Mouse (Mus musculus) mammary gland, adult 2 months (tissue): ENCODE results near the gene Frs2. TPM values are rescaled to one million over a fixed set of nuclear protein-coding genes. Genes with fewer than 3 reads are reported as not detected.

ENCODE experiments used
- polyA plus RNA-seq: library from polyadenylated mRNA; depleted of rRNA; stranded (reverse); fragments of >200 nt; gene quantifications from 2 replicates; pipeline ENCODE4 v1.2.3, GENCODE M21; 2012; ENCODE audit warnings: low replicate concordance; rRNA removed

Frs2 gene
- 8.2 and 15.2 TPM in 2 replicates for polyA plus RNA-seq

DNA sequence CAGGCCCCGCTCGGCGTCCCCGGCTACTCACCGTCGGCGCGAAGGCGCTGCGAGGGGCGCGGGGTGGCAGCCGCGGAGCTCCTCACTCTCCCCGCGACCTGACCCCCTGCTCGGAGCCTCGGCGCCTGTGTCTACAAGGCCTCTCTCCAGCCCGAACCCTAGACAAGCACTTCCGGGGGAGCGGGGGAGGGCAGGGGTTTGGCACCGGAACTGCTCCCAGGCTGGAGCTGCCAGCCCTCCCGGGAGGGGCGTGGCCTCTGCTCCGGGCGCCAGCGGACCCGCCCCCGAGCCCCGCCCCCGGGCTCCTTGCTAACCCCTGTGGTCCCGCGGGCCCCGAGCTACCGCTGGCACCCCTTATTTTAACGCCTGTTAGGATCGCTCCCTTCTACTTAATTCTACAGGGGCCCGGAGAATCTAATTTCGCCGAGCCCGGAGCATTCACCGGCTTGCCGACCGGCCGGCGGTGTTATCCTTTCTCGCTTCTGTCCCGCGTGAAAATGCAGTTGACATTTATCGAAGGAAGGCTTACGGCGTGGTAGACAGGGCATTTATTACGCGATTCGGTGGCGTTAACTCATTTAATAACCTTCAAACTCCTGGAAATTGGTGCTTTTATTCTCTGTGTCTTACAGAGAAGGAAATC is at the start of gene Frs2:
Frs2 (minus strand) TSS at position 174 of the 643 bp plus-strand sequence.

GRCm38 (mm10) chr10:117063254-117064021 is 84.9 kb downstream of the Frs2 start, which contains the start of gene Cct2:
Gene Cct2 (minus strand): TSS chr10:117063814.

DNA sequence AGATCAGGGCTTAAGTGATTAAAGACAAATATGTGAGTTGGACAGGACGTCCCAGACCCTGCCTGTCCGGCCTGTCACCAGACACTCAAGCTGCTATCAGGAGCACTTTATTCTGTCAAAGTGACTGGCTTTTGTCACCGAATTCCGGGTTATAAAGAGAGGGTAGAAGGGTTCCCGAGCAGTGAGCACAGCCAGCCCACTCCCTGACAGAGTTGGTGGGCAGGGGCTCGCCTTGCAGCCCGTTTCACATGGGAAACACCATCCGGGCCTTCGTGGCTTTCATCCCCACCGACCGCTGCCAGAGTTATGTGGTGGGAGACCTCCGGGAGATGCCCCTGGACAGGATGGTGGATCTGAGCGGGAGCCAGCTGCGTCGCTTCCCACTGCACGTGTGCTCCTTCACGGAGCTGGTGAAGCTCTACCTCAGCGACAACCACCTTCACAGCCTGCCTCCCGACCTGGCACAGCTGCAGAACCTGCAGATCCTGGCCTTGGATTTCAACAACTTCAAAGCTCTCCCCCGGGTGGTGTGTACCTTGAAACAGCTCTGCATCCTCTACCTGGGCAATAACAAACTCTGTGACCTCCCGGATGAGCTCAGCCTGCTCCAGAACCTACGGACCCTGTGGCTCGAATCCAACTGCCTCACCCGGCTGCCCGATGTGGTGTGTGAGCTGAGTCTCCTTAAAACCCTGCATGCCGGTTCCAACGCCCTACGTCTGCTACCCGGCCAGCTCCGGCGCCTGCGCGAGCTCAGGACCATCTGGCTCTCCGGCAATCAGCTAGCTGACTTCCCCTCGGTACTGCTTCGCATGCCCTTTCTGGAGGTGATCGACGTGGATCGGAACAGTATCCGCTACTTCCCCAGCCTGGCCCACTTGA is 102.9 kb downstream of the Frs2 start, which contains the start of gene Lrrc10:
Lrrc10 (plus strand) TSS at position 167 of the 882 bp plus-strand sequence.

Other genes starting within 250 kb of the Frs2 start
- 136 and 147 TPM in 2 replicates for gene Rab3ip, start 197.8 kb downstream of the Frs2 start, polyA plus RNA-seq
- not detected in 2 replicates for gene Gm10271, start 175.9 kb downstream of the Frs2 start, polyA plus RNA-seq
- gene Best3, start 162.2 kb downstream of the Frs2 start, polyA plus RNA-seq = 0.17 and 1.3 TPM in 2 replicates
- not detected in 2 replicates for gene Lrrc10, start 103.2 kb downstream of the Frs2 start, polyA plus RNA-seq
- gene Cct2, start 84.7 kb downstream of the Frs2 start, polyA plus RNA-seq = 39.4 and 67.8 TPM in 2 replicates
- 15.1 and 24.0 TPM in 2 replicates for gene Yeats4, start 76.0 kb upstream of the Frs2 start, polyA plus RNA-seq
- not detected in 2 replicates for gene 9530003J23Rik, start 90.2 kb upstream of the Frs2 start, polyA plus RNA-seq
- 517 and 963 TPM in 2 replicates for gene Lyz2, start 133.8 kb upstream of the Frs2 start, polyA plus RNA-seq
- 53.1 and 111 TPM in 2 replicates for gene Lyz1, start 144.3 kb upstream of the Frs2 start, polyA plus RNA-seq
- gene Cpsf6, start 231.5 kb upstream of the Frs2 start, polyA plus RNA-seq = 50.1 and 78.8 TPM in 2 replicates